Mouse (Mus musculus) heart, embryonic 16.5 days (tissue): ENCODE data around the gene Trappc6b. TPM values are rescaled to one million over a fixed set of nuclear protein-coding genes. Genes with fewer than 3 reads are reported as not detected.
A peak's percentile ranks its signal among the peaks of the same experiment; 100 is the strongest.

ENCODE experiments used
- ATAC-seq: fragments of 200-750 bp; cut with Nextera tagmentation; replicated peaks from 2 replicates; pipeline ENCODE4 v1.8.0; 2017; ENCODE audit warnings: moderate number of reproducible peaks; ENCODE audit not compliant: insufficient read depth, low FRiP score; ENCODE audit errors: extremely low read depth
- H3K27ac ChIP-seq: fragments of 300-500 bp; sonication (generic); 2 replicates; pipeline ENCODE4 v1.5.1; 2014; ENCODE audit warnings: mild to moderate bottlenecking, low read length, control low read depth, moderate library complexity
- H3K27me3 ChIP-seq: fragments of 300-500 bp; sonication (generic); 2 replicates; pipeline ENCODE4 v1.6.1; 2014; ENCODE audit warnings: low read length, mixed read lengths; ENCODE audit not compliant: control insufficient read depth, insufficient read depth
- H3K36me3 ChIP-seq: fragments of 300-500 bp; sonication (generic); 2 replicates; pipeline ENCODE4 v1.6.1; 2014; ENCODE audit not compliant: control insufficient read depth, insufficient read depth
- H3K4me1 ChIP-seq: fragments of 300-500 bp; sonication (generic); 2 replicates; pipeline ENCODE4 v1.6.1; 2014; ENCODE audit warnings: low read length, mixed read lengths; ENCODE audit not compliant: control insufficient read depth, insufficient read depth
- H3K4me2 ChIP-seq: fragments of 300-500 bp; sonication (generic); 2 replicates; pipeline ENCODE4 v1.6.1; 2014; ENCODE audit warnings: low read depth, mild to moderate bottlenecking, control low read depth, low read length
- H3K4me3 ChIP-seq: fragments of 300-500 bp; sonication (generic); 2 replicates; pipeline ENCODE4 v1.5.1; 2014; ENCODE audit warnings: mild to moderate bottlenecking, control low read depth, low read length
- H3K9ac ChIP-seq: fragments of 300-500 bp; sonication (generic); 2 replicates; pipeline ENCODE4 v1.6.1; 2014; ENCODE audit warnings: low read length, control low read depth
- H3K9me3 ChIP-seq: fragments of 300-500 bp; sonication (generic); replicated peaks from 2 replicates; pipeline ENCODE4 v1.6.1; 2016; ENCODE audit warnings: low read length; ENCODE audit not compliant: control insufficient read depth
- WGBS: fragments of 180-500 bp; shearing (Covaris S2); extraction: QIAGEN DNeasy Blood & Tissue Kit; methylation state at CpG from one replicate; pipeline ENCODE4 v1.1.7; 2014; 5-methylcytosine and 5-hydroxymethylcytosine counted together
- polyA plus RNA-seq: library from polyadenylated mRNA; unstranded; fragments of >200 nt; fragmentation: Nextera tagmentation; extraction: Ambion mirVana; gene quantifications from 2 replicates; pipeline ENCODE4 v1.2.1, GENCODE M21; 2015

Trappc6b gene
- polyA plus RNA-seq: 88.5 and 110 TPM in 2 replicates

DNA sequence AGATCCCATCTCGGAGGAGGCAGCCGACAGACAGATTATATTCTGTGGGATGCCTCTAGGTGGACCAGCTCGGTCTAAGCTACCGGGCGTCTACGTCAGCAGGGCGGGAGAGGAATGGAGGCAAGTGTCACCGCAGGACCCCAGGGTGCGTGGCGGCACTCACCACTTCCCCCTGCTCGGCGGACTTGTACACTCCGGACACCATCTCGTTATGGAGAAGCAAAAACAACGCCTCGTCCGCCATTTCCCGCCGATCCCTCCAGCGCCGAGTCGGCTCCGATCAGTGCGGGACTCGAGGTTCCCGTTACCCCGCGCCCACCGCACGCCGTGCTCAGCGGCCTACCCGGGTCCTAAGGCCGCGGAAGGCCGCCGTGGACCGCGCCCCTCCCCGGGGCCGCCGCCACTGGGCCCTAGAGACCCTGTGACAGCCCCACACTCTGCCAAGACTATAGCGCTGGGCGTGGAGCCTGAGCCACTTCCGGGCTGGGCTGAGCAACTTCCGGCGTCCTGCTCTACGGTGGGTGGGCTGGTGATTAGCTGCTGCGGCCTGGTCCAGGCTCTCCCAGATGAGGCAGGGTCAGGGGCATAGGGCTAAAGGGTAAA is at the start of gene Trappc6b:
Gene Trappc6b (minus strand): TSS at position 480 of the 603 bp plus-strand sequence.
- peak within 1 kb of the TSS; percentile 94 for H3K4me2 ChIP-seq
- ATAC-seq: peak; percentile 95
- peaks cover 2% of the 10 kb centered on the region; the same call in 1 of the 2 replicates for H3K27me3 ChIP-seq
- peak within 1 kb of the TSS; percentile 91 for H3K4me3 ChIP-seq
- H3K4me1 ChIP-seq: peaks cover 16% of the 10 kb centered on the region
- WGBS: under 1% methylated on average over 49 of the region's 49 CpGs
- H3K9me3 ChIP-seq: no peaks in the 10 kb centered on the region
- peak within 1 kb of the TSS; percentile 98 for H3K9ac ChIP-seq
- H3K36me3 ChIP-seq: peaks cover 10% of the 10 kb centered on the region
- H3K27ac ChIP-seq: peak within 1 kb of the TSS; percentile 96

GRCm38 (mm10) chr12:59107926-59108325 is 46.7 kb upstream of the Trappc6b start:
- 77% methylated on average over 4 of the region's 4 CpGs for WGBS
- no peaks in the 10 kb centered on the region for H3K9me3 ChIP-seq
- no peaks in the 10 kb centered on the region for H3K36me3 ChIP-seq

DNA sequence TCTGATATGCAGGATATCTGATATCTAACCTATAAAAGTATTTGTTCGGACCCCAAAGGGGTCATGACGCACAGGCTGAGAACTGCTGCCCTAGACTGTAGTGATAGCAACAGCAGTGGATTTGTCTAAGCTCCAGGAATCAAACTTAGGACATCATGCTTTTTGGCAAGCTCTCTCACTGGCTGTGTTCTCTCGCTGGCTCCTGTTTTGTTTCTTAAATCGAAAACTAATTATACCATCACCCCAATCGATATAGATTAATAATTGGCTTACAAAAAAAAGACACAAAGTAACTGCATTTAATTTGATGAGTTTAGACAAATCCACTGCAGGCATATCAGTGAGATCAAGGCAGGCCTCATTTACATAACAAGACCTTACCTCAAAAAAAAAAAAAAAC is 45.2 kb upstream of the Trappc6b start:
- WGBS: 79% methylated on average over 5 of the region's 5 CpGs
- Histone ChIP-seq H3K9ac (no peak overlapping the region), H3K4me2 (no peak overlapping the region), H3K4me3 (no peak overlapping the region), H3K27me3 (no peaks in the 10 kb centered on the region), H3K36me3 (no peaks in the 10 kb centered on the region), H3K9me3 (no peaks in the 10 kb centered on the region), H3K27ac (no peak overlapping the region), H3K4me1 (no peaks in the 10 kb centered on the region)
- ATAC-seq: no peak

More at GRCm38 (mm10) chr12:59107926-59108325, 46.7 kb upstream of the Trappc6b start:
- Histone ChIP-seq H3K27me3 (no peaks in the 10 kb centered on the region), H3K9ac (no peak overlapping the region), H3K4me3 (no peak overlapping the region), H3K27ac (no peak overlapping the region), H3K4me1 (no peaks in the 10 kb centered on the region), H3K4me2 (no peak overlapping the region)
- no peak for ATAC-seq

DNA sequence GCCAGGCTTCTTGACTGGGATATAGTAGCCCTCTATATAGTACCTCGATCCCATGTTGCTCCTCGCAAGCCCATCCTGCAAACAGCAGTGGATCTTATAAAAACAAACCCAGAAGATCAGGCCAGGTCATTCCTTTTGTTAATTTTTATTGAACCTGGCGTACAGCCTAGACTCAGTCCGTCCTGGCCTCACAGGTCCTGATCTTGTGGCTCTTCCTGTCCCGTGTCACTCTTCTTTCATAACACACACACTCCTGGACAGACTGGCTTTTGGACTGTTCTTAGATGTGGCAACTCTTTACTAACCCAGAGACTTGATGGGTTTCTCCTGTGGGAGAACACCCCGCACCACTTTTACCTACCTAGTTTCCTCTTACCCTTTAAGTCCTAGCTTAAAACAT is 44.6 kb upstream of the Trappc6b start:
- WGBS: 76% methylated on average over 6 of the region's 6 CpGs

GRCm38 (mm10) chr12:59104771-59105170 is 43.5 kb upstream of the Trappc6b start:
- Histone ChIP-seq H3K4me2 (no peak overlapping the region), H3K27ac (no peak overlapping the region), H3K9ac (no peak overlapping the region), H3K36me3 (no peaks in the 10 kb centered on the region), H3K27me3 (no peaks in the 10 kb centered on the region), H3K4me1 (no peaks in the 10 kb centered on the region), H3K9me3 (no peaks in the 10 kb centered on the region), H3K4me3 (no peak overlapping the region)
- ATAC-seq: no peak
- 45% methylated on average over 5 of the region's 5 CpGs for WGBS

More for the DNA sequence above, 44.6 kb upstream of the Trappc6b start:
- no peaks in the 10 kb centered on the region for H3K4me1 ChIP-seq
- H3K27ac ChIP-seq: no peak overlapping the region
- no peaks in the 10 kb centered on the region for H3K27me3 ChIP-seq
- H3K4me2 ChIP-seq: no peak overlapping the region
- H3K9me3 ChIP-seq: no peaks in the 10 kb centered on the region
- no peaks in the 10 kb centered on the region for H3K36me3 ChIP-seq
- no peak overlapping the region for H3K9ac ChIP-seq
- H3K4me3 ChIP-seq: no peak overlapping the region
- no peak for ATAC-seq

DNA sequence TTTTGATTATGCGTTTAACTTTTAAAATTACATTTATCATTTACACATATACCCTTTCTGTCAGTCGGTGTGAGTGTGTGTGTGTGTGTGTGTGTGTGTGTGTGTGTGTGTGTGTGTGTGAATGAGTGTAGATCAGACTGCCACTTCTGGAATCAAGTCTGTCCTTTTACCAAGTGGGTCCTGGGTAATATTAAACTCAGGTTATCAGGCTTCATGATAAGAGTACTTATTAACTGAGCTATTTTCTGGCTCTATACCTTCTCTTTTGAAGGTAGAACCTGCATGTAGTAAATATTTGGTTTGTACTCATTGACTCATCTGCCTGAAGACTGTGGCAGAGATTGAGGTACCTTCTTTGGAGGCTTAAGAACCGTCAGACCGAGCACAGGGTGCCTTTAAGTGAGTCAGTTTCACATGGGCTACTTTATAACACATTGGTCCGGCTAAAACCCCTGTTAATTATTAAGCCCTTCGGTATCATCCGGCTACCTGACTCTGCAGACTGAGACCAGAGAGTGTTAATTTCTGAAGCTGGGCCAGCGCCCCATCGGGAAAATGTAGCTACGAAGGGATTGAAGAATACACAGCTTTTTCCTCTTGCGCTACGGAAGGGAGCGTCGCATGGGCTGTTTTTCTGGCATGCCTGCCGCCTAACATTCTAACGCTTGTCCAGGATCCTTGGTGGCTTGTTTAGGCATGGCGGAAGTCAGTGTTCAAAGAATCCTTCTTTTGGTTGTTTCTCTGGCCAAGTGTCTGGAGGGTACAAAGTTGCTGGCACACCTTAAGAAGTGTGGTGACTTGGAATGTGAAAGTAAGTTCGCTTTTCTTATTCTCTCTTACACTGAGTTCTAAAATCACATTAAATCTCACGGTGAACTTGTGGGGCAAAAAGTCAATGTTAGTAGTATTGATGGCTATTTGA is 34.1 kb upstream of the Trappc6b start, which contains the start of gene Mia2:
Gene Mia2 (plus strand): TSS at position 696 of the 922 bp plus-strand sequence.
- Histone ChIP-seq H3K27ac (no peak within 1 kb of the TSS), H3K36me3 (no peaks in the 10 kb centered on the region), H3K9me3 (no peaks in the 10 kb centered on the region), H3K9ac (no peak within 1 kb of the TSS), H3K27me3 (no peaks in the 10 kb centered on the region), H3K4me1 (no peaks in the 10 kb centered on the region), H3K4me2 (no peak within 1 kb of the TSS), H3K4me3 (no peak within 1 kb of the TSS)
- 77% methylated on average over 19 of the region's 19 CpGs for WGBS
- no peak for ATAC-seq

- no peaks in the 10 kb centered on the region for H3K27me3 ChIP-seq
- no peaks in the 10 kb centered on the region for H3K36me3 ChIP-seq
- no peak overlapping the region for H3K4me2 ChIP-seq
- H3K27ac ChIP-seq: no peak overlapping the region
- H3K9ac ChIP-seq: no peak overlapping the region
- no peaks in the 10 kb centered on the region for H3K4me1 ChIP-seq
- H3K4me3 ChIP-seq: no peak overlapping the region
- ATAC-seq: no peak
- WGBS: 36% methylated on average over 2 of the region's 2 CpGs
- no peaks in the 10 kb centered on the region for H3K9me3 ChIP-seq
Observed at GRCm38 (mm10) chr12:59093543-59093942, 32.3 kb upstream of the Trappc6b start.

- 74% methylated on average over 5 of the region's 5 CpGs for WGBS
Observed at GRCm38 (mm10) chr12:59086171-59086570, 24.9 kb upstream of the Trappc6b start.

GRCm38 (mm10) chr12:59084446-59084845 is 23.2 kb upstream of the Trappc6b start:
- Histone ChIP-seq H3K4me2 (no peak overlapping the region), H3K4me1 (no peaks in the 10 kb centered on the region), H3K27me3 (no peaks in the 10 kb centered on the region), H3K9me3 (no peaks in the 10 kb centered on the region), H3K27ac (no peak overlapping the region), H3K4me3 (no peak overlapping the region), H3K36me3 (no peaks in the 10 kb centered on the region), H3K9ac (no peak overlapping the region)
- 61% methylated on average over 5 of the region's 5 CpGs for WGBS
- ATAC-seq: no peak

More at GRCm38 (mm10) chr12:59086171-59086570, 24.9 kb upstream of the Trappc6b start:
- H3K9me3 ChIP-seq: no peaks in the 10 kb centered on the region
- no peak overlapping the region for H3K9ac ChIP-seq
- H3K27ac ChIP-seq: no peak overlapping the region
- H3K36me3 ChIP-seq: no peaks in the 10 kb centered on the region
- ATAC-seq: no peak
- H3K4me2 ChIP-seq: no peak overlapping the region
- H3K4me1 ChIP-seq: no peaks in the 10 kb centered on the region
- no peaks in the 10 kb centered on the region for H3K27me3 ChIP-seq
- no peak overlapping the region for H3K4me3 ChIP-seq
